Mouse (Mus musculus): ENCODE results near the gene Eepd1. TPM values are rescaled to one million over a fixed set of nuclear protein-coding genes. Genes with fewer than 3 reads are reported as not detected.

The Eepd1 gene
- total RNA-seq, 2 experiments from 2014 or later, result 21.5 to 25.5 TPM

- DNase-seq, result no peak
These were observed 50.8 kb downstream of the Eepd1 start for GRCm38 (mm10) chr9:25532105-25532504.

- DNase-seq, result no peak
These were observed 54.1 kb downstream of the Eepd1 start for GRCm38 (mm10) chr9:25535487-25535886.

GRCm38 (mm10) chr9:25539461-25539860 is 58.1 kb downstream of the Eepd1 start:
- DNase-seq, result no peak

GRCm38 (mm10) chr9:25541355-25541754 is 60.0 kb downstream of the Eepd1 start:
- DNase-seq, result no peak

- DNase-seq, result peak; percentile 39 to 41
These were observed 63.9 kb downstream of the Eepd1 start for GRCm38 (mm10) chr9:25545212-25545611.

- no peak for DNase-seq
These were observed 68.0 kb downstream of the Eepd1 start for GRCm38 (mm10) chr9:25549130-25550060.

GRCm38 (mm10) chr9:25550196-25550595 is 68.8 kb downstream of the Eepd1 start:
- DNase-seq, result no peak

GRCm38 (mm10) chr9:25552532-25552931 is 71.2 kb downstream of the Eepd1 start:
- peak in 1 of 2 experiments; percentile 25 for DNase-seq

GRCm38 (mm10) chr9:25554246-25554803 is 73.0 kb downstream of the Eepd1 start:
- DNase-seq, result peak; percentile 34 to 44

GRCm38 (mm10) chr9:25555261-25555660 is 73.9 kb downstream of the Eepd1 start:
- peak in 1 of 2 experiments; percentile 22 for DNase-seq

GRCm38 (mm10) chr9:25556008-25556407 is 74.7 kb downstream of the Eepd1 start:
- no peak for DNase-seq

- DNase-seq, result no peak
These were observed 76.0 kb downstream of the Eepd1 start for GRCm38 (mm10) chr9:25557378-25557777.

GRCm38 (mm10) chr9:25558834-25559233 is 77.5 kb downstream of the Eepd1 start:
- DNase-seq, result no peak

GRCm38 (mm10) chr9:25560016-25560758 is 78.8 kb downstream of the Eepd1 start:
- no peak for DNase-seq

- DNase-seq, result no peak
These were observed 79.8 kb downstream of the Eepd1 start for GRCm38 (mm10) chr9:25561143-25561542.

GRCm38 (mm10) chr9:25563806-25564205 is 82.5 kb downstream of the Eepd1 start:
- DNase-seq, result no peak

GRCm38 (mm10) chr9:25567071-25567470 is 85.7 kb downstream of the Eepd1 start:
- DNase-seq, result no peak

GRCm38 (mm10) chr9:25568783-25569182 is 87.4 kb downstream of the Eepd1 start:
- no peak for DNase-seq

GRCm38 (mm10) chr9:25570011-25570410 is 88.7 kb downstream of the Eepd1 start:
- DNase-seq, result no peak

GRCm38 (mm10) chr9:25570436-25570835 is 89.1 kb downstream of the Eepd1 start:
- no peak for DNase-seq

GRCm38 (mm10) chr9:25571381-25571780 is 90.0 kb downstream of the Eepd1 start:
- DNase-seq, result no peak

GRCm38 (mm10) chr9:25573753-25574152 is 92.4 kb downstream of the Eepd1 start:
- peak; percentile 48 to 82 for DNase-seq

- peak in 1 of 2 experiments; percentile 25 for DNase-seq
These were observed 92.8 kb downstream of the Eepd1 start for GRCm38 (mm10) chr9:25574186-25574585.

Measured in heart, adult 18-20 months (tissue).